Mouse (Mus musculus) layer of hippocampus, postnatal 25 days (tissue): ENCODE data around the gene Bcl2. TPM values are rescaled to one million over a fixed set of nuclear protein-coding genes. Genes with fewer than 3 reads are reported as not detected.

ENCODE experiments used
- DNase-seq, 2 experiments: peaks; one replicate each; pipeline ENCODE4 v3.0.0; 2022; ENCODE audit warnings: mixed read lengths in 2 of 2, low spot score in 1 of 2; ENCODE audit errors: extremely low spot score in 1 of 2
- total RNA-seq, 2 experiments: library from RNA; stranded (reverse); gene quantifications; 2 replicates each; pipeline ENCODE4 v1.2.3; 2021

Bcl2 gene
- total RNA-seq, 2 experiments from 2014 or later = 8.3 to 9.0 TPM

DNA sequence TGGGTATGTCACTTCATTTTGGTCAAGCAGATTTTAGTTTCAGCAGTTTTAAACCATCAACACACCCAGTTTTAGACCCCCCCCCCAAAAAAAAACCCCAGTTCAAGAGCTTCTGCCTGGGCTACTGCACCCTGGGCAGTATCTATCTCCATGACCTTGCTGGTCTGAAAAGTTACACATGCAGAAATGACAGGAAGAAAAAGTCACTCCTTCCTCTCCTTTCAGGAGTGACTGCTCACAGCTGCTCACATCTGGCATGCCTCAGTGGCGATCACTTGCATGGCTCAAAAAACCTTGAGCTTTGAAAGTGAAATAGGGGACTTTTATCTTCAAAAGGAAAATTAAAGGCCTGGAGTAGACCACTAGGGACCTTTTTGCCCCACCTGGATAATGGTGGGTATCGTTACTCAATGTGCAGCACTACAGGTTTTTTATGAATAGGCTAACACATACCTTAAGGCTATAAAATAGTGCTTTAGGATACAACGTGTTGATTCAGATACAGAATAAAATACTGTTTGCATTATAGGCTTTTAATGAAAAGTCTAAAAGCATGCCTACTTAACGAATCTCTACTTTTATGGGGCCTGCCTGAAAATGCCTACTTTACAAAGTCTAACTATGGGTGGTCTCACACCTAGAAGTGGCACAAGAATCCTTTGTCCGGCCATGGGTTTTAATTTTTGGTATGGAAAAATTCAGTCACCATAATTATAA is 116.3 kb downstream of the Bcl2 start:
- no peak for DNase-seq

DNA sequence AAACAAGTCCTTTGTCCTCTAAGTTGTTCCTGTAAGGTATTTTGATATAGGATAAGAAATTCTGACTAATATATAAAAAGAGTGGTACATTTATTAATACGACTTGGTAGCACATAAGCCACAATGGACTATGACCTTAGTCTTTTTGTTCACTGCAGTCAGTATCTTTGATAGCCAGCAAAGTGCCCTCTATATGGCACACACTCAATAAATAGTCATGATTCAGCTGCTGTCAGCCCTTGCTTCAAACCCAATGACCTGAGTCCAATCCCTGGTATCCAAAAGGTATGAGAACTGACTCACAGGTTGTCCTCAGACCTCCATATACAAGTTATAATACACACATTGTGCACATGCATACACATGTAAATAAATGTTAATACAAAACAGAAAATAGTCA is 117.7 kb downstream of the Bcl2 start:
- DNase-seq = no peak

DNA sequence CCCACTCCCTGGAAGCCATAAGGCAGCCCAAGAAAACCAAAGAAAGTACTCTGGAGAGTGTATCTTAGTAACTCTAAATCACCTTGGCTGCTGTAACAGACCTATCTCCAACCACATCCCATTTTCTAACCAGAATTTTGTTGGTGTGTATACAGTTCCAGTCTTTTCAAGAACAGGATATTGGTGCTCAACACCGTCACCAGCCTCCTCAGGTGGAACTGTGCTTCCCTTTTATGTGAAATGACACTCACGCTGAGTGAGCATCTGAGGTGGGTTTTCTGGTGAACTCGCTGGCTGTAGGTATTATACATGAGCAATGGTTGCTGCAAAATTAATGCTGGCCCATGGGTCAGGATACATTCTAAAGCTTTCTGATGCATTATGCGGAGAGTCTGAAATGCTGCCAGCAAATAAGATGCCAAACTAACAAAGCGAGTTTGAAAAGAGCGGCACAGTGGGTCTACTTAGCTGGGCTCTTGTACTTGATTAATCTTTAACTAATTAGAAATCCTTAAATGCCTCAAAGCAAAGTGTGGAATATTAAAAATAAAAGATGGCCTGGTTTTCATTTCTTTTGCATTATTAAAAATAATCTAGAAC is 118.7 kb downstream of the Bcl2 start:
- DNase-seq = no peak

DNA sequence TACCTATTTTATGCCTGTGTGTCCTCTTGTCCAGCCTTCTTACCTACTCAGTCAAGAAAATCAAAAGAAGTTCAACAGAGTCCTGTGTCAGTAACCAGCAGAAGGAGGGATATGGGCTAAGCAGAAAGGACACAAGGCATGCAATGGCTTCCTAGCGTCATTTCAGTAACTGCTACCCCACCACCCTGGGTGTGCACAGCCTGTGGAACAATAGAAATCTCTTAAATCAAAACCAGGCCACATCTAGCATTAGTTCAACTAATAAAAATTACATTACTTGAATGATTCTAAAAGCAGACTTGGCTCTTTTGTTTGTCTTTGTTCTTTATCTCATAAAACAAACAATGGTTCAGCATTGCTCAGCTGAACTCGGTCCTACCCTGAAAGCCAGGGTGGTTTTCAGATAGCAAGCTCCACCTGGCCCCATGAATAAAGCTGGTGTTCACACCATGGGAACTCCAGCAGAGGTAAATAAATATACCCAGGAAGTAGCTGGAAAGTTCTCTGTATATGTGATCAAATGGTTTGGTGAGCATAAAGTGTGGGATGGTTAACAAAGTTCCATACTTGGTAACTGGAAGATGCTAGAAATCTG is 122.8 kb downstream of the Bcl2 start:
- no peak for DNase-seq

DNA sequence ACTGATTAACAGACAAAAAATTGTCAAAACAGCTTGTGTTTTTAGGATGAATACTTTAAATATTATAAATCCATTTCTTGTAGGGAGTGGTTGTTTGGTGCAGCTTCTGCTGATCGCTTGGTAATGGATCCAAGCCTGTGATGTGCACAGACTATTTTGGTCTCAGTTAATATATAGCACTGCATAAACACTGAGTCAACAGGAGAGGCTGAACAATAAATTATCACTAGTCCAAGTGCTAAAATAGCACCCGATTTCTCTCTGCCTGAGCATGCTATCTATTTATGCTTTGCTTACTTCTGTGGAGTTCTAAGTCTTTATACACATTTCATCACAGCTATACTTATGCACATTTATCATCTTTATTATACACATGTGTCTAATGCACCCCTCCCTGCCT is 124.9 kb downstream of the Bcl2 start:
- DNase-seq = no peak

DNA sequence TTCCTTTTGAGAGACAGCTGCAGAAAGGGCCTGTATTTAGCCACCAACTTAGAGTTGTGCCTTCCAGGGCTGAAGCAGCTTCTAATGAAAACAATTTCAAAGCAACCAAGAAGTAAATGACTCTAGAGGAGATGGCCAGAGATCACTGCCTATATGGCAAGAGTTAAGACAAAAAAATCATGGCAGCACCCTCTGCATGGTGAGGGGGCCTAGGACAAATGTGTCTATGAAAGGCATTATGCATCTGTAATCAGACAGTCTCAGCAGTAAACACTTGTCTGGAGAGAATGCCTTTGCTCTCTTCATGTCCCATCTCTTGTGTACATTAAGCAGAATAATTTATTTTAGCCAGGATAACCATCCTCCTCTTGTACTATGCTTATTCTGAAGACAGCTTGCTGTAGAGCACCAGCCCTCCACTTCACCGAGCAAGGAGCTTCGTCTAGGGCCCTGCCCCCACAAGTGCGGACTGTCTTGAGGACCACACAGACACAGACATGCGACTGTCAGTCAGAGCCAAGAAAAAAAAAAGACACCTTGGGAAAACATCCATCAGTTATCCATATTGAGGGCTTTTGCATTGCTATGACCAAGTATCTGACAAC is 126.1 kb downstream of the Bcl2 start:
- no peak for DNase-seq

DNA sequence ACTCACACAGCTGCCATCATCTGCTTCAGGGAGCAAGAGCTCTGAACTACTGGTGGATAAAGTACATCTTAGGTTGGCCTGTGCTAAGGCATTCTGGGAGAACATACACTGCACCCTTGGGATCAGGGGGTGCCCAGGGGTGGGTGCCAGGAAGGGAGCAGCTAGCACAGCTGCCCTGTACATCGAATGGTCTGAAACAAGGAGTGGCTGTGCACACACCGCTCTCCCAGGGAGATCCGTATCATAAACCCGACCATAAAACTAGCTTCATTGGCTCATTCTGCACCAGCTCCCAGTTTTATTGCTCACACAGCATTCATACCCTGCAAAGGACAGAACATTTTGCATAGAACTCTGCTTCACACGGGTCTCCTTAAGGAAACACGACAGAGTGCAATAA is 127.3 kb downstream of the Bcl2 start:
- no peak for DNase-seq

DNA sequence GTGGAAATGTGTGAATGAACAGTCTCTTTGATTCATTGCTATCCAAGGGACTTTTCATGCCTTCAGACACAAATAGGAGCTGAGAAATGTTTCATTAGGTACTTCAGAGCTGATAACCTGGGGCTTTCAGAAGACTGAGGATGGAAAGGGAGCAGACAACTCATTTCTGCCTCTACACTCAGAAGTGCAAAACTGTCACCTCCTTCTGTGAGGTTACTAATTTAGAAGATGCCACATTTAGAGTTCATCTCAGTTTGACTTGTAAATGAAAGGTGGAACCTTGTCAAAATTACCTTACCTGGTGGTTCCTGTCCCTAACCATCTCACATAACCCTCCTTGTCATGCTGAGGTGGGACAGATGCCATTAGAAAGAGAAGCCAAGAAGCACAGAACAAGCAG is 128.7 kb downstream of the Bcl2 start:
- DNase-seq = no peak

DNA sequence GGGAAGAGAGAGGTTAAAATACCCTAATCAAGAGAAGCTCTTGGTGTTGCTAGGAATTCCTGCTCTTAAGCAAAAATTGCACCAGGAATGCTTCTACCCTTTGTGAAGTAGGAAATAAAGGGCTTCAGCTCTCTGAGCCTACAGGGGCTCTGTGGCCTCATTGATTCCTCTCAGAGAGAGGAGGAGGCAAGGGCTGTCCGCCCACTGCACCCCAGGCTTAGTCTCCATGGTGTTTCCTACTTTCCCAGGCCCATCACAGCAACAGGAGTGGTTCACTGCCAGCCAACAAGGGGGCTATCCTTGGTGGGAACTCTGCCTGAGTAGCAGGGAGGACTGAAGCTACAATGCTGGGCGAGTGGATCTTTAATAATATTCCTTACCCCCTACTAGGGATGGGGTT is 129.2 kb downstream of the Bcl2 start:
- DNase-seq = no peak

DNA sequence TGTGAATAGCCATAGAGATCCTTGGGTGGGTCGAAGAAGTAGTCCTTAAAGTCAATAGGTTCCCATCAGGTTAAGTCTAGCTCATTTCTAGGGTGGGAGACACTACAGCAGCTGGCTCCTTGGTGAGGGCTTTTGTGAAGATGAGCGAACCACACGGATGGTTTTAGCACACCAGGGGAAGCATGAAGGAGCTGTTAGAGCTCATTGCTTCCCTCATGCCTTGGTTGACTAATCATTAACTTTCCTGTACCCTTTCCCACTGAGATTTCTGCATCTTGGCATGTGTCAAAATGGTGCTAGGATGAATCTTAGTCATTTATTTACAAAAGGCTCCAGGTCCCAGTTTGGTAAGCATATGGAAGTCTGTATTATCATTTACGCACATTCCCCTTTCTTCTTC is 129.8 kb downstream of the Bcl2 start:
- DNase-seq = no peak

DNA sequence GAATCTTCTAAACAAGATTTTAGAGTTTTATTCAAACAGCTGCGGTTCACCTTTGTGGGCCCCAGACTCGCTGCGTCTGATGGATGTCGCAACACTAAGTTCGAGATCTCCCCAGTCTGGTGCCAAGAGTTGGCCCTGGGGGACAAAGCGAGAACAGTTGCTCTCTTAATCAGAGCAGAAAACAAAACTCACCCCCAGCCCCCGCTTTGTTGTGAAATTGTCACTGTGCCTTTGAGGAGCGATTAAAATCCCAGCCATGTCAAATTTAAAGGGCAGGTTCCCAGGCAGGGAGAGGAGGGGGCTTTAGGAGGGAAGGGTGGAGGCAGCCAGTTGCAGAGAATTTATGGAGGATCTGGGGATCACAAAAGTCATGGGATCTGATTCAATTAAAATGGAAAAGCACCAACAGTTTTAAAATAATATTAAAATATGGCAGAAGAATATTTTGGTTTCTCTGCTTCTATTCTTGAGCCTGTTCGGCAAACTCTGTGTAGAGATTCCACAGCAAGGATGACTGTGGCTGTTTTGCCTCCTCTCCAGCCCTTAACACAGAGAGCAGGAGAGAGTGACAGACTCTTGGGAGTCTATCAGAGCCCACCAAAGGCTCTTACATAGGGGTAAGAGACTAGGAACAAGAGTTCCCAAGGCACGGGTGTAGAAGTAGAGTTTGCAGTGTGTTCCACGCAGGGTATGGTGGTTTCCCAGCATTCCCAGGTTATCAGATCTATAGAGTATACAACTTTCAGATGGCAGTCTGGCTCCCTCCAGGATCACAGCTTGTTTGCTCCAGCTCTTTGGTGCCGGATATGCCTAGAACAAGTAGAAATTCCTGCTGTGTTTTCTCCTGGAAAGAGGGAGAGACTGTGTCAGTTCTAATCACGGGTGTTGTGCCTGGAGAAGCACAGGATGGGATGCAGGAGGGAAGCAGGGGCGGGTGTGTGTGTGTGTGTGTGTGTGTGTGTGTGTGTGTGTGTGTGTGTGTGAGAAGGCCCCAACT is 130.5 kb downstream of the Bcl2 start:
- no peak for DNase-seq

DNA sequence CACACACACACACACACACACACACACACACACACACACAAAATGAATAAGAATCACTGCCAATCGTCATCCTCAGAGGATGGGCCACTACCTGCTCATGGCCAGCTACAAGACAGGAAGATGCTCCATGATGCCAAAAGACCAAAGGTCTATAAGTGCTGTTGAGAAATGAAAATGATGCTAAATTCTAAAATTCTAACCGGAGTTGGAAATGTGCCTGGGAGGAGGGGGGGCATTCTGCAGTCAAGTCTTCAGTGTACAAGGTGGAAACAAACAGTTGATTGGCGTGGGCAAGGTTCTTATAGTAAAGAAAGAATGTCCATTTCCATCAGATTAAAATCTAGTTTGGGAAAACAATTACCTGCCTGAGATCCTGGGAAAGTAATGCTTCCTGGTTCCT is 131.3 kb downstream of the Bcl2 start:
- DNase-seq = no peak

DNA sequence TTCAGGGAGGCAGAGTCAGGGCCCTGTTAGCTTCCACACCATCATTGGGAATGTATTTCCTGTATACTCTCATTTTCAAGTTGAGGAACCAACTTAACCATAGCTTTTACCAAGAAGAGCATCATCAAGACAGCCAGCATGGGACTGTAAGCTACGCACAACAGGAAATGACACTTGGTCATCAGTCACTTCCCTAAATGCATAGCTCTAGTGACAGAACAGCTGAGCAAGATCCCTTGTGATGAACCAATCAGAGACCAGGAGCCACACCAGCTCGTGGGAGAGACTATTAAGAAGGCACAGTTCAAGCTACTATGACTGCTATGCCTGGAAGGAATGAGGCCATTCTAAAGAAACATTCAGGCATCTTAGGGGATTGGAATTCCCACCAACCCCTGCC is 132.3 kb downstream of the Bcl2 start:
- no peak for DNase-seq

DNA sequence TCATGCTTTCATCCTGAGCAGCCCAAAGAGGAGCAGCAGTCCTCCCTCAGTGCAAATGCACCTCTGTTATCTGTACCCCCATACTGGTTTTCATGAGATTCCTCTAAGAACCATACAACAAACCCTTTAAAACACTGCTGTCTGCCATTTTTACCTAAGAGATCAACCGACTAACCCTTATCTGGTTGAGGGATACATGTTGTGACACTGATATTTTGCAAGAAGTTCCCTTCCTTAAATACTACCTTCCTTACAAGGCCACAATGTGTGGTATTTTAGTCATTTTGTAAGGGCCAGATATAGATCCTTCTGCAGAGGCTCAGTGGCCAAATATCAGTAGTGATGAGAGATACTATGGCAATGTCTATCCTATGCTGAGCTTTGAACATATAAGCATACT is 134.3 kb downstream of the Bcl2 start:
- DNase-seq = no peak

DNA sequence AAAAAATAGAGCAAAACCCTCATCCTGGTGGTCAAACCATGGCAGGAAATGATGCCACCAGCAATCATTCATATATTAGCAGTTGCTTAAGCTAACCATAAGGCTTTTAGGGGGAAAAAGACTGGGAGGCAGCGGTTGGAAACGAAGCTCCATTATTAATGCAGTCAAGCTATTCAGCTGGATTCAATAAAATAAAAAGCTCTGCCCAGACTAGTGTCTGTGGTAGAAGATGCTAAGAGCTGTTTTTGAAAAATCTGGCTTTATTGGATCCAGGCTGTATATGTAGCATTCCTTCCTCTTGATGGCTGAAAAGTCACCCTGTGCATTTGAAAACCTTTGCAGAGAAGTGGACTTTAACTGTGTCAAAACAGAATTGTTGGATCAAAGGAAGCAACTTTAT is 141.6 kb downstream of the Bcl2 start:
- no peak for DNase-seq

DNA sequence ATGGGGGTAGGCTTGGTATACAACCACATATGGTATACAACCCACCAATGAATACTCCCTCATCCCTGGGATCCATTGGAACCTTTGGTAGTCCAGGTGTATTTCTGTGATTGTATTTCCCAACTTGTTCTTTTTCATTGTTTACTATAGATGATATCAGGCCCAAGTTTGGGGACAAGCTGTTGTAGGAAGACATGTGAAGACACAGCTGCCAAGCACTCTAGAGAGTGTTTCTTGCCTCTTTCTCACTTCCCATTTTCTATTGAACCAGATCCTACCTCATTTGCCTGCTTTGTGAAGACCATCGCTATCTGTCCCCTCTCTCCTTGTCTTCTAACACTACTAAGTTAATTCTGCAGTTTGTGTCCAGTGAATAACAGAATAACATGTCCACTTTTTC is 143.2 kb downstream of the Bcl2 start:
- no peak for DNase-seq

DNA sequence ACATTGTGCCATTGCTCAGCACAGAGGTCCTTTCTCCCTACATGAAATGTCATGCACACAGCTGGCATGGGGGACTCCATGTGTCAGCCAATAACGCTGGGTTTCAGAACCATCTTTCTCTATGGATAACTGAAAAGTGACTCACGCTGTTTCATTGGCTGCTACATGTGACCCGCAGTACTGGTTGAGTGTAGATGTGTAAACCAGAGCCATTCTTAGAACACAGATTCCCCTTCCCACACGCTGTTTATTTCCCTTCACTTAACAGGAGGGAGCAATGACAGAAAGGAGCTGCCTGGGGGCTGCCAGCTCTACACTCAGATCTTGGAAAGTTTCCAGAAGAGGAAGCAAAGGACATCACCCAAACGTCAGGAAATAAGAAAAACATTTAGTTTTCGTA is 143.7 kb downstream of the Bcl2 start:
- DNase-seq = no peak

DNA sequence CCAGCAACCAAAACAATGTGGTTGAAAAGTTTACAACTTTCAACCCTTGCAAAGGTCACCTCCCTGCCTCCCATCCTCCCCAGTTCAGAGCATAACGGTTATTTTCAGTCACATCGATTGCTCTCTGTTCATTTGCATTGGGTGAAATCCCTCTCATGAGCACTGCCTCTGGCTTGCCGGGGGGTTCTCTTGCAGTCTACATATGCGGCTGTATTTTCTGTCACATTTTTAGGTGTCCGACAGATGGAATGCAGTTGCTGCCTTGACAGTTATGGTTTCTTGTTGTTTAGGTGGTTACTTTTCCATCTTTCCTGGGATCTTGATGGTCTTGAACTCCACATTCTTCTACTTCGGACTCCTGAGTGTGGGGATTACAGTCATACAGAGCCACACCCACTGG is 144.4 kb downstream of the Bcl2 start:
- DNase-seq = no peak

DNA sequence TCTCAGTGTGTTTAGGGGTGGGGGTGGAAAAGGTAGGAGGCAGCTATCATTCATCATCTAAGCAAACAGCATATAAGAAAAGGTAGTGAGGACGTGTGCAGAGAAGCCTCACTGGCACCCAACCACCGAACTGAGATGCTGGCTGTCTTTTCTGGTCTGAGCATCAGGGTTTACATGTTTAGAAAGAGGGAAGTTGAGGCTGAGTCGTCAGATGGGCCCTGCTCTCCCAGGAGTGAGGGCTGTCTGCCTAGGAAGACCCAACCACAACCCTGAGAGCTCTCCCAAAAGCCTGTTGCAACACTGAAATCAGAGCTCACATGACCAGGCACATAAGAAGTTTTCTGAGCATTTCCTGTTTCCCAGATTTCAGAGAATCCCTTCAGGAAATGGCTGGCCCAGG is 145.2 kb downstream of the Bcl2 start:
- no peak for DNase-seq

DNA sequence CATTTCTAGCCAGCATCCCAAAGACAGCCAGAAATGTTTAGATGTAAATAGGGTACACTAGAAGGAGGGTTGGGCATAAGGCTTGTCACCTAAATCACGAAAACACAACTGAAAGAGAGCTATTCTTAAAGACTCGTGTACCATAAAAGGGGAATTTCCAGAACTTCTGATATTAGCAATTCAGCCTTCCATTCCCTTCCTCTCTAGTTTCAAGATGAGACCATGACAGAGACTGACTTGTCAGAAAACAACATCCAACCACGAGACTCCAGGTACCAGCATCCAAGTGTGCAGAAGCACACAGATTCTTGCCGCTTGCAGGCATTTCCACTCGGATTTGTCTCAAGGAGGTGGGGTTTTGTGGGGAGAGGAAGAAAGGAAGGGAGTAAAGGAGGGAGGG is 146.6 kb downstream of the Bcl2 start:
- DNase-seq = no peak
